Mouse (Mus musculus) embryo, embryonic 11.5 days (tissue): Measurements from ENCODE around the gene Cpt2.
A peak's percentile ranks its signal among the peaks of the same experiment; 100 is the strongest.

Experiments
- DNase-seq: peaks from one replicate; pipeline ENCODE4 v3.0.0-alpha.2; 2012; ENCODE audit warnings: low read depth, low spot score

Gene Cpt2

DNA sequence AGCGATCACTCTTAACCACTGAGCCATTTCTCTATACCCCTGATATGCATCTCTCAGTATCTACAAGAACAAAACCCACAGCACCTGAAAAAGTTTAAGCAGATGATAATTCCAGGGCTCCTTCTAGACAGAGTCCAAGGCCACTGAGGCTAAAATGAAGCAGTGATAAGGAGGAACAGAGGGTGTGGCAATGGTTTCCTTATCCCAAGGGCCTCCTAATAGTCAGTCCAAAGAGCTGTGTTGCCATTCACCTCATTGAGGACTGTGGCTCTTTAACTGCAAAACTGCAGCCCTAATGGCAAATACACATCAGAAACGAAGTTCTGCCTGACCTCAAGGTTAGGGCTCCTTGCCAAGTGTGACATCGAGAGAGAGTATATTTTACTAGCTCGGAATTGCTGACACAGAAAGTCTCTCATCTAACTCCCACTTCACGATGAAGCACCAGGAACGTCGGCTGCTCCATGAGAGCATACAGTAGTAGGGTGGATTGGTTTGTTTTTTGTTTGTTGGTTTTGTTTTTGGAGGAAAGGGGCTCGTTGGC is 2.2 kb downstream of the Cpt2 start:
- DNase-seq = no peak

DNA sequence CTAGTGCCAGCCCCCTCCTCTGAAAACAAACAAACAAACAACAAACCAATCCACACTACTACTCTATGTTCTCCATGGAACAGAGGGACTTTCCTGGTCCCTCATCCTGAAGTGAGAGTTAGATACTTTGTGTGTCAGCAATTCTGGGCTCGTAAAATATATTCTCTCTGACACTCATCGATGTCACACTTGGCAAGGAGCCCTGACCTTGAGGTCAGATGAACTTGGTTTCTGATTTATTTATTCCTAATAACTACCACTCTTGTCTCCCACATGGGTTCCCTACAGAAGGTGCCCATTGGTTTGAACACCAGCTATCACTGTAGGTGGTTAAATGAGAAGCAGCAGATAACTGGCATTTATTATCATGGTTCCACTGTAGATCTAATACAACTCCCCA is 3.1 kb downstream of the Cpt2 start:
- DNase-seq = no peak

- DNase-seq = no peak
Measured at GRCm38 (mm10) chr4:107910020-107910419, 13.4 kb downstream of the Cpt2 start.

- no peak for DNase-seq
Measured at GRCm38 (mm10) chr4:107906561-107906960, 16.8 kb downstream of the Cpt2 start.

DNA sequence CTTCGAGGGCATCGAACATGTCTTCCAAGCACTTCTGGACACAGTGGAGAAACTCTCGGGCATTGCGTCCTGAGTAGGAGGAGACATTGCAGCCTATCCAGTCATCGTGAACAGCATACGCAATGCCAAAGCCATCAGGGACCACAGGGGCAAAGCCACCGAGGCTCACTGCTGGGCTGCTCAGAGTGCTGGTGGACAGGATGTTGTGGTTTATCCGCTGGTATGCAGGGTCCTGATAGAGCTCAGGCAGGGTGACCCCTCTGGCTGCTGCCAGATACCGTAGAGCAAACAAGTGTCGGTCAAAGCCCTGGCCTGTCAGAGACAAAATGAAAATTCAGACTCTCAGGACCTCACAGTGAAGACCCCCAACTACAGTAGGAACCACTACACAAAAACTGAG is 19.2 kb downstream of the Cpt2 start:
- DNase-seq = no peak

DNA sequence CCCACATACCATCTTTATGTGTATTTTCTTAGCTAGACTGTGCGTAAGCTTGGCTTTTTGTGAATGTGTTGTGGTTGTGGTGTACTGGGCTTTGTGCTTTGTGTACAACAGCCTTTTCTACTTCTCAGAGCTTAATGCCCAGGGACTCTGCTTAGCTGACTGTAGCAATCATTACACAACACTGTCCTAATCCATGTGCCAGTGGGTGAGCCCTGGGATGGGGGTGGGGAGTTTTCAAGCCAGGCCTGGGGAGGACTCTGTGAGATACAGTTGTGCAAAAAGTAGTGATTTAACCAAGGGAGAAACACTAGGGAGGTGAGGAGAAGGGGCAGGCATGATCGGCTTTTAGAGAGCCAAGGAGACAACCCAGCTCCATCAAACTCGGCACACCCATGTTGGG is 23.2 kb downstream of the Cpt2 start:
- no peak for DNase-seq

DNA sequence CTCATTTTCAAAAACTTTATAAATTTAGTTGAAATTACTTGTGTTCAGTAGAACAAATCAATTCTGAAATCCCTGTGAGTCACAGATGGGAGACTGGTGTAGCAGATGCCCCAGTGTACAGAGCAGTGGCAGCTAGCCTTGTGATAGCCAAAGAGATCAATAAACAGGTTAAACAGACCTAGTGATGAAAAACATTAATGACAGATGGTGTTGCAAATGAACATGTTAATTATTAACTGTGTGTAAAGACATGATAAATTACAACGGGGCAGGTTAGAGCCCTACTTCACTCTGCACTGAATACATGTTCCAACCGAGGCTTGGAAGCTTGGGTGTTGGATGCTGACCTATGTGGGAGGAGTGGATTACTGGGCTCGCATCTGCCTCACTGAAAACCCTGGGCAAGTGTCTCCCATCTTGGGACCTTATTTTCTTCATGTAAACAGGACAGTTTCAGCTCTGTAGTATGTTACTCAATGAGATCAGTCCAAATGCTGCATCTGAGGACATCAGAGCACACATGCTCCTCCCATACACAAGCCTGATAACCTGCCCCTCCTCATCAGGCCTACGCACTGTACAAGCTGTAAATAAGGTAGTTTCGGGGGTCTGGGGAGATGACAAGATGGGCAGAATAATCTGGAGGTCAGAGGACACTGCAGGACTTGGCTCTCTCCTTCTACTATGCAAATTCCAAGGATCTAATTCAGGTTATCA is 24.0 kb downstream of the Cpt2 start:
- DNase-seq = no peak

GRCm38 (mm10) chr4:107892663-107893062 is 30.7 kb downstream of the Cpt2 start:
- no peak for DNase-seq

DNA sequence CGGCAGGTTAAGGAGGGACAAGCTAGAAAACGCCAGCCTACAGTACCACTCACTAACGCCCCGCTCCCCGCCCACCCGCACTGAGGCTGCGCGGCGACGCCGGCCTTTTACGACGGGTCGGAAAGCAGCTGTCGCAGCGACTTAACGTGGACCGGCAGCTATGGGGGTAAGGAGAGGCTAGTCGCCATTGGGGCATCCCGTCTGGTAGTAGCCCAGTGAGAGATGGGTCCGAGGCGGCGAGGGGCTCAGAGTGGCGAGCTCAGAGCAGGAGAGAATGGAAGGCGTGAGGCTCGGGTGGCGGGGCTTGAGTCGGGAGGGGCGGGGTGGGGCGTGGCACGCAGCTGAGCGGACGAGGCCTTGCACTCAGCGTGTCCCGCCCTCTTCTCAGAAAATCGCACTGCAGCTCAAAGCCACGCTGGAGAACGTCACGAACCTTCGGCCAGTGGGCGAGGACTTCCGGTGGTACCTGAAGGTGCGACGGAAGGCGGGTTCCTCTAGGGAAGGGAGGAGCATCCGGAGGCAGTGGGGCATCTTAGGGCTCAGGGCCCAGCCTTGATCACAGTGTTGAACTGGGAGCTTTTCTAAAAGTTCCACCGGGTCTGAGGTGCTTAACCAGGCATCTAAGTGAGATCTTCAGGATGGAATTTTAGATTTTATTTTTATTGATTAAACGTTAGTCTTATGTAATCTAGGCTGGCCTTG is 33.5 kb downstream of the Cpt2 start, which contains the start of gene 0610037L13Rik:
0610037L13Rik (plus strand) TSS at position 83 of the 702 bp plus-strand sequence.
- DNase-seq = peak; percentile 90

DNA sequence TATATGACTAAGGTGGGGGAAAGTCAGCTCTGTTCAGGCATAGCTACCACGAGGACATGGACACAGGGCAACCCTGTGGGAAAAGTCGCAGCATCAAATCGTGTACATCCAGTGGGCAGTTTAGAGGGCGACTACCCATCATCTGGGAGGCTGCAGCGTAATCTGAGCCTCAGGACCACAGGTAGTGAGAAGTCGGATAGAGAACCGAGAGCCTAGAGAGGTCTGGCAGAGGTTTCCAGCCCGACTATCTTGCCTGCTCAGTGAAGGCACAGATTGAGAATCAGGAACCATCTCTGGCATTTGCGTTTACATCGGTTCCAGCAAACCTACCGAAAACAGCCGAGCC is 34.1 kb downstream of the Cpt2 start:
- DNase-seq = no peak

GRCm38 (mm10) chr4:107886371-107886770 is 37.0 kb downstream of the Cpt2 start:
- no peak for DNase-seq

GRCm38 (mm10) chr4:107881631-107882030 is 41.8 kb downstream of the Cpt2 start:
- no peak for DNase-seq

GRCm38 (mm10) chr4:107879254-107880050 is 44.0 kb downstream of the Cpt2 start, which contains the start of gene Magoh:
Magoh (plus strand) TSS chr4:107879755.
- DNase-seq = peak; percentile 95

GRCm38 (mm10) chr4:107864866-107865265 is 58.5 kb downstream of the Cpt2 start:
- DNase-seq = no peak

- no peak for DNase-seq
Measured at GRCm38 (mm10) chr4:107858995-107859394, 64.4 kb downstream of the Cpt2 start.

DNA sequence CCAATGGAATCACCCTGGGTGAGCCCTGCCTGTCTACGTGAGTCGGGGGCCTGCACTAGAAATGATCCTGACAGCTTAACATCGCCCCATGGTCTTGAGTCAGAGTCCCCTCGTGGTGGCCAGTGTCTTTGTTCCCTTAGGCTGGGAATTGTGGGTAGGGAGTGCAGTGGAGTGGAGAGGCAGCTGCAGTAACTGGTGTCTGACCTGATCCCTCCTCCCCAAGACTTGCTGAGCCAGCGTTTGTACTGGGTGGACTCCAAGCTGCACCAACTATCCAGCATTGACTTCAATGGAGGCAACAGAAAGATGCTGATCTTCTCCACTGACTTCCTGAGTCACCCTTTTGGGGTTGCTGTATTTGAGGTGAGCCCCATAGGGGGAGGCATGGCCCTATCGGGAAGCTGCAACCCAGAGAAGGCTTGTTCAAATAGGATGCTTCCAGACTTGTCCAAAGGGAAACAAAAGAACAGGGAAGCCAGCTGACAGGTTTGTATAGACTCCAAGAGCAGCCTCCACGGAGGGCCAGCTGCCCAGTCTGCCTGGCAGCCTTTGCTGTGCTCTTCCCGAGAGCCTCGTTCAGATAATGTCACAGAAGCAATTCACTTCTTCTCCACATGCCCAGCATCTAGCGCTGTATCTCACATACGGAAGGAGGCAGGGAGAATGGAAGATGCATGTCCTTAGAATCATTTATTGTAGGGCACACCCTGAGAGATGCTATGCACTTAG is 66.3 kb downstream of the Cpt2 start:
- DNase-seq = no peak
